In the genomic region with DNA sequence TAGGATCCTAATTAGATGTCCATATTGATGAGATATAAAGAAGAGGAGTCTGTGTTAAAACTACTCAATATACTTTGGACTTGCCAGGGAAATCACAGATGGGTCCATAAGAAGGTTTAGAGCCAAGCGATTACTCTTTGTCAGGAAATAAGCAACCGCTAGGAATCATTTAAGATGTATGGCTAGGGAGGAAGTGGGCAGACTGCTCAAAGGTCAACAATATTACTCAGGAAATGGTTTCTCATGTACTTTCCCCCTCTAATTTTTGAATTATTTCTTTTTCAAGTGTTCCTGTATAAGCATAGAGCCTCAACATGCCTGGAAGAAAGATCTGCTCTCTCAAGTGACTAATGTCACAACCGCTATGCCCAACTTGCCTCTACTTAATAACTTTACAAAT, we compare ENCODE assay signal across 15 mouse cellular contexts.
"Had no signal": no experiment of that assay in that cellular context is flagged by ENCODE, and none has a peak within 500 bp of the region (broad histone marks: within the 10 kb centered on the region; RNA-seq: fewer than 3 reads in every experiment).

No protein-coding gene starts in this region.

- H3K9me3 ChIP-seq: megakaryocyte, embryonic 14.5 days; midbrain, embryonic 13.5 days; midbrain, embryonic 15.5 days; neural tube, embryonic 12.5 days had no signal

- H3K4me2 ChIP-seq: lung, embryonic 14.5 days; midbrain, embryonic 11.5 days; midbrain, embryonic 13.5 days; midbrain, embryonic 15.5 days; neural tube, embryonic 12.5 days had no signal

- DNase-seq: lung, adult 18-20 months; lung, embryonic 14.5 days; lung, postnatal 10 days; lung, postnatal 4 days; right cerebral cortex, postnatal 14 days; right cerebral cortex, postnatal 4 days; spleen, adult 18-20 months; thymus, adult 18-20 months; thymus, postnatal 14 days; thymus, postnatal 36 days had no signal

- H3K9ac ChIP-seq: lung, embryonic 14.5 days; midbrain, embryonic 13.5 days; midbrain, embryonic 15.5 days; neural tube, embryonic 12.5 days had no signal

- H3K36me3 ChIP-seq: midbrain, embryonic 13.5 days; midbrain, embryonic 15.5 days; neural tube, embryonic 12.5 days had no signal

- H3K4me1 ChIP-seq: midbrain, embryonic 13.5 days; midbrain, embryonic 15.5 days; neural tube, embryonic 12.5 days had no signal

- H3K27me3 ChIP-seq: megakaryocyte, embryonic 14.5 days; midbrain, embryonic 13.5 days; midbrain, embryonic 15.5 days; neural tube, embryonic 12.5 days had no signal

- H3K4me3 ChIP-seq: megakaryocyte, embryonic 14.5 days; midbrain, embryonic 13.5 days; midbrain, embryonic 15.5 days; neural tube, embryonic 12.5 days had no signal

- ATAC-seq: midbrain, embryonic 13.5 days; midbrain, embryonic 15.5 days had no signal

- H3K27ac ChIP-seq: midbrain, embryonic 13.5 days; midbrain, embryonic 15.5 days; neural tube, embryonic 12.5 days had no signal
